Mouse (Mus musculus): ENCODE measurements at regions not wholly inside any gene's neighbourhood (a gene's known extent, or its start where the extent isn't known, plus 50 kb on each side); places are given as distances from the start of the nearest gene placed in this dataset.

DNA sequence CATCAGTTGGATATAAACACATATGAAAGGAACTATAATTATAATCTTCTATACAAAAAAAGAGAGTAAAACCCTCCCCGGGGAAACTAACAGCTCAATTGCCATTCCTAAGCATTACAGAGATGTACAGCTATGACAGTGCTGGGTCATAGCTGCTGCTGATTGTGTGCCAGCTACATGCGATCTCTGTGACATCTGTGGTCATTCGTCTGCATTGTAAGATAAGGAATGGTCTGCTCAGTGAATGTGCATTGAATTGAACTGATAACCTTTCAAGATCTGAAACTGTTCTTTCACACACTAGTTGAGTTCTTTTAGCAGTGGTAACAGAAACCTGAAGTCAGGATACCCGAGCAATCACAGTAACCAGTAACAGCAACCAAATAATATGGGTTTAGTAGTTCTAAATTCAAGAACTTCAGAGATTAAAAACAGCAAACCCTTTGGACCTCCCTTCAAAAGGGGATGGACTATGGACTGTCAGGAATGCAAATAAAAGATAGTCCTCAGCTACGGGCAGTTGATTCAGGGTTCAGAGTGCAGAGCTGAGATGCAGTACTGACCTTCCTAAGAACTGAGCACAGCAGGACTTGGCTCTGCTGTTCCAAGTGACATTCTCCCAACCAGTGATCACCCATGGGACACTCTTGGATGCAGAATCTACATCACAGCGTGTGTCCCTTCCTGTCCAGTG is 295.7 kb downstream of the Cd47 start:
- H3K4me1 ChIP-seq (replicated peaks), result no peaks in the 10 kb centered on the region

DNA sequence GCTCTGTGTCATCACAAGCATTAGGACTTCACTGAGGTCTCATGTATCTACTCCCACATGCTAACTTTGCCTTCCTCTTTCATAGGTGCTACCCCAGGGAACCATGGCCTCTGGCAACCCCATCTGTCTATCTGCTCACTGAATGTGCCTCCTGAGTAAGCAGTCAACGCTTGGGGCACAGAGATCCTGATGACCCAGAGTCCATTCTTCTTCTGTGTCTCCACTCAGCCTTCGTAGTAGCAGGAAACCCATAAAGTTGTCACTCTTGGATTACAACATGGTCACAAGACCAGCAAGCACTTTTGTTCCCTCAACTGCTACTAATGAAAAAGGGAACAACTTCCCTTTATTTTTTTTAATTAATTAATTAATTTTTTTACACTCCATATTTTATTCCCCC is 296.2 kb downstream of the Cd47 start:
- no peak overlapping the region for H3K9ac ChIP-seq
- ATAC-seq (replicated peaks; ENCODE audit: insufficient number of reproducible peaks, insufficient read depth, low FRiP score, low read depth), result no peak
- H3K27ac ChIP-seq, result no peak overlapping the region
- no peak overlapping the region for H3K4me2 ChIP-seq
- no peaks in the 10 kb centered on the region for H3K4me1 ChIP-seq (replicated peaks)
- 74% methylated on average over 2 of the region's 2 CpGs for WGBS
- H3K27me3 ChIP-seq, result no peaks in the 10 kb centered on the region
- H3K9me3 ChIP-seq (replicated peaks), result no peaks in the 10 kb centered on the region
- H3K36me3 ChIP-seq, result no peaks in the 10 kb centered on the region
- H3K4me3 ChIP-seq, result no peak overlapping the region

More for the DNA sequence above, 295.7 kb downstream of the Cd47 start:
- no peaks in the 10 kb centered on the region for H3K9me3 ChIP-seq (replicated peaks)
- no peak overlapping the region for H3K9ac ChIP-seq
- H3K4me3 ChIP-seq, result no peak overlapping the region
- 49% methylated on average over 6 of the region's 6 CpGs for WGBS
- H3K27ac ChIP-seq, result no peak overlapping the region
- no peaks in the 10 kb centered on the region for H3K36me3 ChIP-seq
- H3K27me3 ChIP-seq, result no peaks in the 10 kb centered on the region
- no peak for ATAC-seq (replicated peaks; ENCODE audit: insufficient number of reproducible peaks, insufficient read depth, low FRiP score, low read depth)
- no peak overlapping the region for H3K4me2 ChIP-seq

DNA sequence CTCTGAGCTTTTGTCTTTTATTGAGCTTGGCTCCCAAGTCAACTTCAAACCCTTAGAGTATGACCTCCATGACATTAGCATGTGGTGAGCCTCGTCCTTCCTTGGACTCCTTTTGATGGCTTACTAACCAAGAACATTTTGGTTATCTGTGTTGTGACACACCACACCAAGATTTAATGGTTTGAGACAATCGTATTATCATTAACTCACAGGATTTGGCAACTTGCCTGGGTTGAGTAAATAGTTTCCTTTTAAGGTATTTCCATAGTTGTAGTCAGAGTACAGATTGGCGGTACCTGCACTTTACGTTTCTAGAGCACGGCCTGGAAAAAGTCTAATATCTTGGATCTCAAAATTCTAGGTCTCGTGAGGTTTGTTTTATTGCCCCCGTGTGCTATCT is 303.0 kb downstream of the Cd47 start:
- Histone ChIP-seq H3K4me1 (replicated peaks) (no peaks in the 10 kb centered on the region), H3K9ac (no peak overlapping the region), H3K27me3 (no peaks in the 10 kb centered on the region), H3K4me3 (no peak overlapping the region), H3K27ac (no peak overlapping the region), H3K4me2 (no peak overlapping the region), H3K9me3 (replicated peaks) (no peaks in the 10 kb centered on the region), H3K36me3 (no peaks in the 10 kb centered on the region)
- no peak for ATAC-seq (replicated peaks; ENCODE audit: insufficient number of reproducible peaks, insufficient read depth, low FRiP score, low read depth)
- 67% methylated on average over 7 of the region's 7 CpGs for WGBS

DNA sequence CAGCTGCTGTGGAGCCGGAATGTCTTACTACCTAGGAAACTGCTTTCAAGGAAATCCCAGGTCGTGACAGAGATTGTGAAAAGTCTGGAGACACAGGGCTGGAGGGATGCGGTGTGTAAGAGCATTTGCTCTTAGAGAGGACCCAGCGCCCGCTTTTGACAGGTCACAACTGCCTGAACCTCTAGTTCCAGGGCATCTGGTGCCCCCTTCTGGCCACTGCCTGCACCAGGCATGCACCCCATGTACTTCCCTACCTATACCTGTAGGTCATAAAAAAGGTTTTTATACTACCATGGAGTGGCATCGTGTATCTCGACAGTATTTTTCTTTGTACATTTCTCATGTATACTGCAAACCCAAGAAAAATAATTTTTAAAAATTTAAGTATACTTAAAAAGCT is 314.0 kb downstream of the Bbx start:
- Histone ChIP-seq H3K27me3 (no peaks in the 10 kb centered on the region), H3K36me3 (no peaks in the 10 kb centered on the region), H3K4me2 (no peak overlapping the region), H3K4me1 (replicated peaks) (no peaks in the 10 kb centered on the region), H3K9ac (no peak overlapping the region), H3K27ac (no peak overlapping the region), H3K9me3 (replicated peaks) (no peaks in the 10 kb centered on the region), H3K4me3 (no peak overlapping the region)
- 88% methylated on average over 7 of the region's 7 CpGs for WGBS
- no peak for ATAC-seq (replicated peaks; ENCODE audit: insufficient number of reproducible peaks, insufficient read depth, low FRiP score, low read depth)

DNA sequence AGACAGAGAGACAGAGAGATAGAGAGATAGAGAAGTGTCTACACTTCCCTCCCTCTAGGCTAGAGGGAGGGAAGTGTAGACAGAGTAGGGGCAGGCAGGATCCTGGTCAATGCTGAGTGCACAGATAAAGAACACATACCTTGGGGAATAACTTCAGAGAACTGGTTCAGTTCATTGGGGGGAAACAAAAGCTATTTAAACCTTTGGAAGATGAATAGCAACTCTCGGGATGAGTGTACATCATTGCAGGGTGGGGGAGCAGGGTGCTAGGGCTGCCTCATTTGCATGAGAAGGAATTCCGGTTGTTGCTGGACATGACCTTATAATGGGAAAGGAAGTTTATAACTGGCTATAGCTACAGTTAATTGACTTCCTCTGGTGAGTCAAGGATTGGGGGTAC is 309.7 kb downstream of the Bbx start:
- no peak overlapping the region for H3K9ac ChIP-seq
- no peaks in the 10 kb centered on the region for H3K36me3 ChIP-seq

DNA sequence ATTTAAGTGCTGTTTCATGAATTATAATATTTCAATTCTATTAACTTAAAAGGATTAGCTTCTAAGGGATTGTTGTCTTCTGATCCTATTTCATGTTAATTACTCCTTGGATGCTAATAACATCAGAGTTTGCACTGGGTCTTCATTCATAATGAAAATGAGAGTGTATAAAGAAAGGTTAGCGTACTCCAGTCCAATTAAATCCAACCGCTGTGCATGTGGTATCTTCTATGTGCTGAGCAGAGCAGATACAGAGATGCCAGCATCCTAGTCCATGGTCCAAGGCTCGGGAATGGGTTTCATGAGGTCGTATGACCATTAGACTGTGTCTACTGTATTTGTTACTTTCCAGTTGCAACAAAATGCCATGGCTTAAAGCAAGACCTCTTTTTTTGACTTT is 307.5 kb downstream of the Bbx start:
- Histone ChIP-seq H3K36me3 (no peaks in the 10 kb centered on the region), H3K27me3 (no peaks in the 10 kb centered on the region), H3K27ac (no peak overlapping the region), H3K4me1 (replicated peaks) (no peaks in the 10 kb centered on the region), H3K9me3 (replicated peaks) (no peaks in the 10 kb centered on the region), H3K9ac (no peak overlapping the region), H3K4me2 (no peak overlapping the region), H3K4me3 (no peak overlapping the region)
- WGBS, result 83% methylated on average over 4 of the region's 4 CpGs
- no peak for ATAC-seq (replicated peaks; ENCODE audit: insufficient number of reproducible peaks, insufficient read depth, low FRiP score, low read depth)

More for the DNA sequence above, 309.7 kb downstream of the Bbx start:
- no peak for ATAC-seq (replicated peaks; ENCODE audit: insufficient number of reproducible peaks, insufficient read depth, low FRiP score, low read depth)
- 55% methylated on average over 2 of the region's 2 CpGs for WGBS
- Histone ChIP-seq H3K9me3 (replicated peaks) (no peaks in the 10 kb centered on the region), H3K4me3 (no peak overlapping the region), H3K4me2 (no peak overlapping the region), H3K4me1 (replicated peaks) (no peaks in the 10 kb centered on the region), H3K27me3 (no peaks in the 10 kb centered on the region), H3K27ac (no peak overlapping the region)

DNA sequence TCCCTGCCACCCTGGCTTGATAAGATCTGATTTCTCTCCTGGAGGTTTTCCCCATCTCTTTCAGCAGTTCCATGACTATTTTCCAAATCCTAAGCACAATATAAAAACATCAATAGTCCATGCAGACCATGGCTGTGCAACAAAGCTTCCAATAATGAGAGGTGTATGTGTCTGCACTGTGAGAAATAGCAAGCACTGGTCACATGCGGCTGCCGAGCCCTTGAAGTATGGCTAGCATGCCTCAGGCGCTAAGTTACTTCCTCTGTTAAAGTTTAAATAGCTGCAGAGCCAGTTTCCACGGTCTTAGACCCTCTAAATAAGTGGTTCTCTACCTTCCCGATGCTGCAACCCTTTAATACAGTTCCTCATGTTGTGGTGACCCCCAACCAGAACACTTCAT is 306.6 kb downstream of the Bbx start:
- WGBS, result 66% methylated on average over 5 of the region's 5 CpGs

DNA sequence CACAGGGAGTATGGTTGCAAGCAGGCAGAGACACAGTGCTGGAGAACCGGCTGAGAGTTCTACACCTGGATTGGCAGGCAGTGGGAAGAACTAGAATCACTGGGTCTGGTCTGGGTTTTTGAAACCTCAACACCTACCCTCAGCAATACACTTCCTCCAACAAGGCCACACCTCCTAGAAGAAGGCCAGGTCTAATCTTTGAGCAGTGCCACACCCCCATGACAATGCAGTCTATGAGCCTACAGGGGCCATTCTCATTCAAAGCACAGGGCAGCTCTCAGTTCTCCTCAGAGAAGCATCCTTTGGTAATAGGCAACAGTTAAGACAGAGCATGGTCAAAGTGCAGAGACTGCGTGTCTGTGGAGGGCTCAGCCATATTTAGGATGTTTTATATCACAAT is 300.8 kb downstream of the Bbx start:
- Histone ChIP-seq H3K4me1 (replicated peaks) (no peaks in the 10 kb centered on the region), H3K9me3 (replicated peaks) (no peaks in the 10 kb centered on the region), H3K4me2 (no peak overlapping the region), H3K4me3 (no peak overlapping the region), H3K27me3 (no peaks in the 10 kb centered on the region), H3K9ac (no peak overlapping the region), H3K27ac (no peak overlapping the region), H3K36me3 (no peaks in the 10 kb centered on the region)
- no peak for ATAC-seq (replicated peaks; ENCODE audit: insufficient number of reproducible peaks, insufficient read depth, low FRiP score, low read depth)
- WGBS, result 80% methylated on average over 2 of the region's 2 CpGs

More for the DNA sequence above, 306.6 kb downstream of the Bbx start:
- H3K36me3 ChIP-seq, result no peaks in the 10 kb centered on the region
- no peaks in the 10 kb centered on the region for H3K4me1 ChIP-seq (replicated peaks)
- H3K9ac ChIP-seq, result no peak overlapping the region
- H3K9me3 ChIP-seq (replicated peaks), result no peaks in the 10 kb centered on the region
- no peak overlapping the region for H3K27ac ChIP-seq
- no peak overlapping the region for H3K4me2 ChIP-seq
- H3K4me3 ChIP-seq, result no peak overlapping the region
- ATAC-seq (replicated peaks; ENCODE audit: insufficient number of reproducible peaks, insufficient read depth, low FRiP score, low read depth), result no peak
- no peaks in the 10 kb centered on the region for H3K27me3 ChIP-seq
